Mouse (Mus musculus): ENCODE measurements around the gene Synj2. TPM values are rescaled to one million over a fixed set of nuclear protein-coding genes. Genes with fewer than 3 reads are reported as not detected.
A peak's percentile ranks its signal among the peaks of the same experiment; 100 is the strongest.

The Synj2 gene
- total and polyA plus RNA-seq, 2 experiments: 0.66 to 3.0 TPM

DNA sequence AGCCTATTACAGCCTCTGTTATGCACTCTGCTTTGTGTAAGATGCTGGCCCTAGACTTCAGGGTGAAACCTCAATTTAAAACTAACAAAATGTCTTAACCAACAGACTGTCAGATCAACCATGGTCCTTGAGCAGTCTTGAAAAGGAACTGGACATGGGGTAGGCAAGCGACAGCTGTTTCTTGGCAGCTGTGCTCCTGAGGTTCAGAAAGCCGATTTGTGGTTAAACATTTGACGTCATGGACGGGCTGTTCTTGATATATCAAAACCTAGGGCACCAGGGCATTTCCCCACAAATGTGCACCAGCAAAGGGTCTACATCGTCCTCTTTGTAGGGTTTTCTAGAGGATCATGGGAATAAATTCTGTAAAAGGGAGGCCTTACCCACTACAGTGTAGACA, 122.5 kb downstream of the Synj2 start:
- no peak for DNase-seq (ENCODE audit: extremely low read depth, low read depth, low spot score)
- H3K27ac ChIP-seq (replicated peaks; ENCODE audit: insufficient read depth, low read depth, low read length): no peak overlapping the region
- no peak overlapping the region for H3K9ac ChIP-seq (ENCODE audit: low read depth, low read length)
- no peak overlapping the region for H3K4me3 ChIP-seq (ENCODE audit: insufficient read depth, low read depth, low read length)
- TF ChIP-seq POLR2A (IDR thresholded peaks at IDR 0.05; ENCODE audit: extremely low read depth, insufficient read depth, low read length): no peak
- TF ChIP-seq CTCF (IDR thresholded peaks at IDR 0.05; ENCODE audit: low read depth, low read length): no peak
- H3K36me3 ChIP-seq (ENCODE audit: control insufficient read depth, insufficient read depth, low read length): peaks cover 13% of the 10 kb centered on the region; the same call in 1 of the 2 replicates
- H3K27me3 ChIP-seq (ENCODE audit: control insufficient read depth, insufficient read depth, low read length): no peaks in the 10 kb centered on the region
- H3K79me2 ChIP-seq (ENCODE audit: control insufficient read depth, insufficient read depth, low read length): no peaks in the 10 kb centered on the region
- H3K4me1 ChIP-seq (ENCODE audit: control insufficient read depth, insufficient read depth, low read length): no peaks in the 10 kb centered on the region
- 93% methylated on average over 5 of the region's 5 CpGs for WGBS

DNA sequence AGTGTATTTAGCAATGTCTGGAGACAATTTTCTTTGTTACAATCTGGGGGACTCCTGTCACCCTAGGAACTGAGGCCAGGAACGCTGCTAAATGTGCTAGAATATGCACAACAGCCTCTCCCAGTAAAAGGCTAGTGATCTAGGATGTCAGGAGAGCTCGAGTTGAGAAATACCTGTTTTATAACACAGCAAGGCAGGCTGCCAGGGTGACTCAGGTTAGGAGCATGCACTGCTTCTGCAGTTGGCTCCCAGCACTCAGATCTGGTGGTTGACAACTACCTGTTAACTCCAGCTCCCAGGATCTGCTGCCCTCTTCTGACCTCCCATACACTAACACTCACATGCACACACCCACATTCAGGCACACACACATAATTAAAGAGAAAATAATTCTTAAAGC, 124.9 kb downstream of the Synj2 start:
- 42% methylated on average over 2 of the region's 2 CpGs for WGBS
- H3K36me3 ChIP-seq (ENCODE audit: control insufficient read depth, insufficient read depth, low read length): peaks cover 22% of the 10 kb centered on the region
- H3K9ac ChIP-seq (ENCODE audit: low read depth, low read length): no peak overlapping the region
- TF ChIP-seq CTCF (IDR thresholded peaks at IDR 0.05; ENCODE audit: low read depth, low read length) (no peak), POLR2A (IDR thresholded peaks at IDR 0.05; ENCODE audit: extremely low read depth, insufficient read depth, low read length) (no peak)
- H3K79me2 ChIP-seq (ENCODE audit: control insufficient read depth, insufficient read depth, low read length): no peaks in the 10 kb centered on the region
- no peaks in the 10 kb centered on the region for H3K27me3 ChIP-seq (ENCODE audit: control insufficient read depth, insufficient read depth, low read length)
- H3K4me3 ChIP-seq (ENCODE audit: insufficient read depth, low read depth, low read length): no peak overlapping the region
- DNase-seq (ENCODE audit: extremely low read depth, low read depth, low spot score): peak; percentile 68
- no peak overlapping the region for H3K27ac ChIP-seq (replicated peaks; ENCODE audit: insufficient read depth, low read depth, low read length)
- H3K4me1 ChIP-seq (ENCODE audit: control insufficient read depth, insufficient read depth, low read length): no peaks in the 10 kb centered on the region

DNA sequence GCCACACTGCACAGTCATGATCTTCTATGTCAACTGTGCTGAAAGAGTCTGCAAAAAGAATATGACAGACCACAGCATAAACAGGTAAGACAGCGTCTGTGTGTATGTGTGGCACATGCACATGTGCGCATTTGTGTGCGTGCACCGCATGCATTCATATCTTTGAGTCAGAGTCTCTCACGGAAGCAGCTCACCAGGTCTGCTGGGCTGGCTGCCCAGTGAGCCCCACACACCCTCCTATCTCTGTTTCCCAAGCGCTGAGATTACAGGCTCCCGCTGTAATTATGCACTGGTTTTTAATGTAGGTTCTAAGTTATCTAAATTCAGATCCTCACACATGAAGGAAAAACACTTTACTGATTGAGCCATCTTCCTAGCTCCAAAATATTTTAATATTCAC, 126.5 kb downstream of the Synj2 start:
- WGBS: 96% methylated on average over 7 of the region's 7 CpGs

DNA sequence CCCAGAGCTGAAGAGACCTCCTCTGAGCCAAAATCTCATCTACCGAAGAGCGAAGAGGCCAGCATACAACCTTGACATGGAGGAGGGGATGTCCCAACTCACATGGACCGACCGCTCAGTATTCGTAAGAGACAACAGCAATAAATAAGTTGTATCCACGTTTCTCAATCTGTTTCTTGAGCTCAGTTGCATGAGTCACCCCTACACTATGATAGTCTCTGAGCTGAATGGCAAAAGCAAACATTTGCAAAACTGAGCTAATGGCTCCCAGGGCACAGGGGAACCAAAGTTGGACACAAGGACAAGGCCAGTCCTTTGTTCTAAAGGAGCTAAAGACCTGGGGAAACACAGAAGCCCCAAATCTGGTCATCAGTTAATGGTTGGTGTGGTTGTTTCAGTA, 128.8 kb downstream of the Synj2 start:
- Histone ChIP-seq H3K4me3 (ENCODE audit: insufficient read depth, low read depth, low read length) (no peak overlapping the region), H3K79me2 (ENCODE audit: control insufficient read depth, insufficient read depth, low read length) (no peaks in the 10 kb centered on the region), H3K36me3 (ENCODE audit: control insufficient read depth, insufficient read depth, low read length) (peaks cover 22% of the 10 kb centered on the region), H3K9ac (ENCODE audit: low read depth, low read length) (no peak overlapping the region), H3K27me3 (ENCODE audit: control insufficient read depth, insufficient read depth, low read length) (no peaks in the 10 kb centered on the region), H3K27ac (replicated peaks; ENCODE audit: insufficient read depth, low read depth, low read length) (no peak overlapping the region), H3K4me1 (ENCODE audit: control insufficient read depth, insufficient read depth, low read length) (no peaks in the 10 kb centered on the region)
- 92% methylated on average over 6 of the region's 6 CpGs for WGBS
- no peak for TF ChIP-seq POLR2A (IDR thresholded peaks at IDR 0.05; ENCODE audit: extremely low read depth, insufficient read depth, low read length)
- no peak for TF ChIP-seq CTCF (IDR thresholded peaks at IDR 0.05; ENCODE audit: low read depth, low read length)
- DNase-seq (ENCODE audit: extremely low read depth, low read depth, low spot score): no peak

More for the DNA sequence above, 126.5 kb downstream of the Synj2 start:
- no peaks in the 10 kb centered on the region for H3K79me2 ChIP-seq (ENCODE audit: control insufficient read depth, insufficient read depth, low read length)
- no peaks in the 10 kb centered on the region for H3K27me3 ChIP-seq (ENCODE audit: control insufficient read depth, insufficient read depth, low read length)
- H3K4me3 ChIP-seq (ENCODE audit: insufficient read depth, low read depth, low read length): no peak overlapping the region
- H3K9ac ChIP-seq (ENCODE audit: low read depth, low read length): no peak overlapping the region
- H3K4me1 ChIP-seq (ENCODE audit: control insufficient read depth, insufficient read depth, low read length): no peaks in the 10 kb centered on the region
- TF ChIP-seq POLR2A (IDR thresholded peaks at IDR 0.05; ENCODE audit: extremely low read depth, insufficient read depth, low read length) (no peak), CTCF (IDR thresholded peaks at IDR 0.05; ENCODE audit: low read depth, low read length) (no peak)
- H3K27ac ChIP-seq (replicated peaks; ENCODE audit: insufficient read depth, low read depth, low read length): no peak overlapping the region
- H3K36me3 ChIP-seq (ENCODE audit: control insufficient read depth, insufficient read depth, low read length): peaks cover 29% of the 10 kb centered on the region
- DNase-seq (ENCODE audit: extremely low read depth, low read depth, low spot score): no peak

DNA sequence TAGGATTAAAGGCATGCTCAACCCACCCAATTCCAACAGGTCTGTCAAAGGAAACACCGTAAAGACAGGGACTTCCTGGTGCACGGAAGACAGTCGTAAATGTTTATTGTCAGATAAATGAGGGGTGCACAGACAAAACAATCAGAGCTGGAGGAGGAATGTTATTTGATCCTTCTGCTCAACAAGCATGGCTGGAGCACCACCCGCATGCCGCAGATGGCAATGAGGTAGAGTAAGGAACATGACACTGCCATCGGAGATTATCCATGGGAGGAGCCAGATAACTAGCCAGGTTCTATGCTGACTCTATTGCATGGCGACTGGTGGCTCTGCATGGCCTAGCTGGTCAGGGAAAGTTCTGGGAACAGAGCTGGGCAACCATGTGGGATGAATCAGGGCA, 132.3 kb downstream of the Synj2 start:
- H3K36me3 ChIP-seq (ENCODE audit: control insufficient read depth, insufficient read depth, low read length): peaks cover 18% of the 10 kb centered on the region
- TF ChIP-seq CTCF (IDR thresholded peaks at IDR 0.05; ENCODE audit: low read depth, low read length) (no peak), POLR2A (IDR thresholded peaks at IDR 0.05; ENCODE audit: extremely low read depth, insufficient read depth, low read length) (no peak)
- no peaks in the 10 kb centered on the region for H3K79me2 ChIP-seq (ENCODE audit: control insufficient read depth, insufficient read depth, low read length)
- no peak overlapping the region for H3K27ac ChIP-seq (replicated peaks; ENCODE audit: insufficient read depth, low read depth, low read length)
- no peaks in the 10 kb centered on the region for H3K4me1 ChIP-seq (ENCODE audit: control insufficient read depth, insufficient read depth, low read length)
- no peak overlapping the region for H3K9ac ChIP-seq (ENCODE audit: low read depth, low read length)
- DNase-seq (ENCODE audit: extremely low read depth, low read depth, low spot score): no peak
- H3K27me3 ChIP-seq (ENCODE audit: control insufficient read depth, insufficient read depth, low read length): no peaks in the 10 kb centered on the region
- WGBS: 90% methylated on average over 7 of the region's 7 CpGs
- H3K4me3 ChIP-seq (ENCODE audit: insufficient read depth, low read depth, low read length): no peak overlapping the region

DNA sequence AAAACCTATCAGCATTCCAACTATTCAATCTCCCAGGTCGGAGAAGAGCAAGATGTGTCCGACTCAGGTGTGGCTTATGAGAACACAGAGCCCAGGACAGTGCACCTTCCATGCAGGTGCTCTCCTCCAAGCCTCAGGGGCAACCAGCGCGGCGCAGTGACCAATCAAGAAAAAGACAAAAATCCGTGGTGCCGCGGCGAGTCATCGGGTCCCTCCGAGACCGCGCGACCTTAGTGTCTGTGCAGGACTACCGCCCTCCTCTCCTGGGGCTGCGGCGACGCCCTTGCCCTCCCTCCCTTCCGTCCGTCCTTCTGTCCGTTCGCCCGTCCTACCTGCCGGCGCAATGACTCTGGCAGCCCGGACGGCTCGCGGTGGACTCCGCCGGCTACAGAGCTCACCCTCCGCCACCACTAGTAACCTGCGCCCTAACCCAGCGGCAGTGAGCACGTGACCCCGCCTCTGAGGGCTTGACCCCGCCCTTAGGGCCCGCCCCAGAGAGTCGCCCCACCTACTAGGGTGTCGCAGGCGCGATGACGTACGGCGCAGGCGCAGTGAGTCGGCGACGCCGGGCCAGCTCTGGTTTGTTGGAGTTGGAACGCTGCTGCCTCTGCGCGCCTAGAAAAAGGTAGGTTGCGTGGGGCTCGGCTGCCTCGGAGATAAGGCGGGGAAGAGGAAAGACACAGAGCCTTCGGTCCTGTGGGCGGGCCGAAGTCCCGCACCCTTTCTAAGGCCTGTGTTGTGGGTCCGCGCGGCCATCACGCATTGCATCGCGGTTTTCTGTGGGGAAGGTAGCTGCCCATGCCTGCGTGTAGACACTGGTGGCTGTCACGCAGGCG, 138.4 kb downstream of the Synj2 start, which contains the start of the genes Serac1 and Gtf2h5:
Gene Serac1, minus strand, starts transcription at position 455 of the 836 bp plus-strand sequence.
Gene Gtf2h5, plus strand, starts transcription at position 500 of the 836 bp plus-strand sequence.
- TF ChIP-seq POLR2A (IDR thresholded peaks at IDR 0.05; ENCODE audit: extremely low read depth, insufficient read depth, low read length) (peak; percentile 67), CTCF (IDR thresholded peaks at IDR 0.05; ENCODE audit: low read depth, low read length) (no peak)
- H3K27ac ChIP-seq (replicated peaks; ENCODE audit: insufficient read depth, low read depth, low read length): peak within 1 kb of the TSS; percentile 62
- peak within 1 kb of the TSS; percentile 87 for H3K4me3 ChIP-seq (ENCODE audit: insufficient read depth, low read depth, low read length)
- H3K27me3 ChIP-seq (ENCODE audit: control insufficient read depth, insufficient read depth, low read length): no peaks in the 10 kb centered on the region
- DNase-seq (ENCODE audit: extremely low read depth, low read depth, low spot score): peak; percentile 88
- no peaks in the 10 kb centered on the region for H3K79me2 ChIP-seq (ENCODE audit: control insufficient read depth, insufficient read depth, low read length)
- under 1% methylated on average over 70 of the region's 70 CpGs for WGBS
- peaks cover 4% of the 10 kb centered on the region for H3K4me1 ChIP-seq (ENCODE audit: control insufficient read depth, insufficient read depth, low read length)
- H3K36me3 ChIP-seq (ENCODE audit: control insufficient read depth, insufficient read depth, low read length): peaks cover 5% of the 10 kb centered on the region; the same call in 1 of the 2 replicates
- H3K9ac ChIP-seq (ENCODE audit: low read depth, low read length): peak within 1 kb of the TSS; percentile 94
